Mouse (Mus musculus): ENCODE results near the gene Klhdc4. TPM values are rescaled to one million over a fixed set of nuclear protein-coding genes. Genes with fewer than 3 reads are reported as not detected.
A peak's percentile ranks its signal among the peaks of the same experiment; 100 is the strongest.

Gene Klhdc4
- polyA plus RNA-seq, 1 experiment from 2014 or later, result 54.4 TPM

DNA sequence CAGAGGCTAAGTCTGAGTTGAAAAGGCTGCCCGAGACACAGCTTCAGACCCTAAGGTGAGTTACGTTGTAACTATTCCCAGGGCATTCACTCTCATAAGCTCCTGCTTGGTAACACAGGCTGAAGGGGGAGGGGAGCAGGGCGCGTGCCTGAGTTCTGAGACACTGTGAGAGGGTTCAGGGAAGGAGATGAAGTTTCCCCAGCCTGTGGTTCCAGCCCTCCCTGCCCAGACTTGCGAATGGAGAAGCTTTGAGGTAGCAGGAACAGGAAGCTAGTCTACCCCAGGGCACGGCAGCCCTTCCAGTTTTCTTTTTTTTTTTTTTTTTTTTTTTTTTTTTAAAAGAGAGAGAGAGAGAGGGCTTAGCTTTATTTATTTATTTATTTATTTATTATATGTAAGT lies 31.9 kb upstream of the Klhdc4 start:
- Histone ChIP-seq H3K36me3 (no peaks in the 10 kb centered on the region), H3K9me3 (peaks cover 4% of the 10 kb centered on the region; the same call in 1 of the 2 replicates), H3K27ac (no peak overlapping the region), H3K4me1 (no peaks in the 10 kb centered on the region), H3K27me3 (ENCODE audit: insufficient read depth, poor library complexity, severe bottlenecking) (peaks cover 10% of the 10 kb centered on the region; the same call in 1 of the 2 replicates), H3K4me3 (no peak overlapping the region)
- WGBS, result 56% methylated on average over 6 of the region's 6 CpGs
- no peak for DNase-seq (ENCODE audit: low spot score)

DNA sequence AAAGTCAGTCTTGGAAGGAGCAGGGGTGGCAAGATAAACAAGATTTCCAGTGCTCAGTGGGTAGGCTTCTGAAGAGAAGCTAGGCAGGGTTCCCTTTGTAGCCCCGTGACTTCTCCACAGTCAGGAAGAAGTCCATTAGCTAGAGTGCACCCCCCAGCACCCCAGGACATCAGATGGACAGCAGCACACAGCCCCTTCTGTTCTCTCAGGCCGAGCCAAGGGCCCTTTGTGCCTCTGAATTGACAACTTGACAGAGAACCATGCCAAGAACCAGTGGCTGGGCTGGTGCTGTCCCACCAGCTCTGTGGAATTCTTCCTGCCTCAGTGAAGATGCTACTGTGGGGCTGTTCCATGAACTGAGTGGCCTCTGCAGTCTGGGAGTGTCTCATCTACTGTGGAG lies 28.4 kb upstream of the Klhdc4 start:
- Histone ChIP-seq H3K27me3 (ENCODE audit: insufficient read depth, poor library complexity, severe bottlenecking) (peaks cover 12% of the 10 kb centered on the region; the same call in 1 of the 2 replicates), H3K36me3 (no peaks in the 10 kb centered on the region), H3K4me3 (no peak overlapping the region), H3K9me3 (peaks cover 4% of the 10 kb centered on the region; the same call in 1 of the 2 replicates), H3K4me1 (0 out of 2 replicates have a peak, but pooled peaks cover under 1% of the 10 kb centered on the region), H3K27ac (no peak overlapping the region)
- no peak for DNase-seq (ENCODE audit: low spot score)
- WGBS, result 33% methylated on average over 2 of the region's 2 CpGs

DNA sequence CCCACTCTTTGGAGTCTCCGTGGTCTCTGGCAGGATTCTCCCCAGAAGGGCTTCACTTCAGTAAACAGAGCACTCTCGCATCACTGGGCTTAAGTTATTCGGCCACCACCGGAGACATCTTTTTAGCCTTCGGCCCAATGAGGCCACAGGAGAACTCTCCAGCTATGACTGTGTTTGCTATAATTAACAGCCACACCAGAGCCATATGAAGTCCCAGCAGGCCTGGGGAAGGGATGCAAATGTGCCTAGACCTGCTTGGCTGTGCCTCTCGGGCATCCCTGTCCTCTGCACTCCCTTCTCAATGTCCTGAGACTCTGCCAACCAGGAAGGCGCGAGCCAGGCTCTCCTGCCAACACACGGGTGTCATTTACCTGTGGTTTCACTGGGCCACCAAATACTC lies 28.0 kb upstream of the Klhdc4 start:
- H3K27ac ChIP-seq, result no peak overlapping the region
- H3K4me1 ChIP-seq, result peaks cover 4% of the 10 kb centered on the region; the same call in 1 of the 2 replicates
- peaks cover 8% of the 10 kb centered on the region; the same call in 1 of the 2 replicates for H3K27me3 ChIP-seq (ENCODE audit: insufficient read depth, poor library complexity, severe bottlenecking)
- WGBS, result 65% methylated on average over 9 of the region's 9 CpGs
- H3K36me3 ChIP-seq, result no peaks in the 10 kb centered on the region
- peaks cover 4% of the 10 kb centered on the region; the same call in 1 of the 2 replicates for H3K9me3 ChIP-seq
- DNase-seq (ENCODE audit: low spot score), result no peak
- H3K4me3 ChIP-seq, result no peak overlapping the region

DNA sequence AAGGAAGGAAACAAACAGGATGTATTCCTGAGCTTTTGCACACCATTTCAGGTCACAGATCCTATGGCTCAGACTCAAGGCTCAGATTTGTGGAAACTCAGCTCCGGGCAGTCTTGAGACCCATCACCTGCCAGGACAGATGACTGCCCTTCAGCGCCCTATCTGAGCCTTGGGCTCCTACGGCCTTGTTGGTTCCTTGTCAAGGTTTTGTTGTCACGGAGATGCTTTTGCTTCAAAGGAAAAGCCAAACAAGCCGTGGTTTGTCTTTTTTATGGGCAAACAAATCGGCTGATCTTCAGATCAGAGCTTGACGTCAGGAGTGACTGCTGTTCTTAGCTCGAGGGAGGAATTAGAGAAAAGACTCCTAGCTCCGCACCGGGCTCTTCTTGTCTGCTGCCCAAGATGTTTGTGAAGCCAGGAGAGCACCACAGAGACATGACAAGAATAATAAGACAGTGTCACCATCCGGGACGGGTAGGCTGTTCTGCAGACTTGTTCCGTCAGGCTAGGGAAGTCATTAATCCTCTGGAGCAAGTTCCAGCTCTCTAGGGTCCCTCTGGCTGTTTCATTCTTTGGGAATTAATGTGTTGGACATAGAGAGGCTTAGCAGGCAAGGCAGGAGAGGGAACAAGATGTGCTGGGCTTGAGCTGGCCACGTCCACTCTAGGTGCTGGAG lies 26.8 kb upstream of the Klhdc4 start:
- no peak overlapping the region for H3K4me3 ChIP-seq
- H3K27ac ChIP-seq, result no peak overlapping the region
- H3K27me3 ChIP-seq (ENCODE audit: insufficient read depth, poor library complexity, severe bottlenecking), result peaks cover 9% of the 10 kb centered on the region; the same call in 1 of the 2 replicates
- H3K4me1 ChIP-seq, result peaks cover 15% of the 10 kb centered on the region
- WGBS, result 83% methylated on average over 14 of the region's 14 CpGs
- DNase-seq (ENCODE audit: low spot score), result no peak
- peaks cover 4% of the 10 kb centered on the region; the same call in 1 of the 2 replicates for H3K9me3 ChIP-seq
- no peaks in the 10 kb centered on the region for H3K36me3 ChIP-seq

DNA sequence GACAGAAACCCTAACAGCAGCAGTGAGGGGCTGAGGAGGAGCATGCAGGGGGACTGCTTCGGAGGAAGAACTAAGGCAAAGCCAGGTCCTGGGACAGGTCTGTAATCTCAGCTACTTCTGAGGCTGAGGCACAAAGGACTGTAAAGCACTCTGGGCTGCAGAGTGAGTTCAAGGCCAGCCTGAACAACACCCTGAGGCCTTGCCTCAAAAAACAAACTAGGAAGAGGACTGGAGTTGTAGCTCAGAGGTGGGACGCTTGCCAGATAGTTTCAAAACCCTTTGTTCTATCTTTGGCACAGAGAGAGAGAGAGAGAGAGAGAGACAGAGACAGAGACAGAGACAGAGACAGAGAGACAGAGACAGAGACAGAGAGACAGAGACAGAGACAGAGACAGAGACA lies 24.2 kb upstream of the Klhdc4 start:
- 68% methylated on average over 2 of the region's 2 CpGs for WGBS
- no peak for DNase-seq (ENCODE audit: low spot score)
- no peak overlapping the region for H3K4me3 ChIP-seq
- no peak overlapping the region for H3K27ac ChIP-seq
- H3K36me3 ChIP-seq, result no peaks in the 10 kb centered on the region
- H3K27me3 ChIP-seq (ENCODE audit: insufficient read depth, poor library complexity, severe bottlenecking), result peaks cover 9% of the 10 kb centered on the region; the same call in 1 of the 2 replicates
- peaks cover 25% of the 10 kb centered on the region for H3K4me1 ChIP-seq
- H3K9me3 ChIP-seq, result no peaks in the 10 kb centered on the region

DNA sequence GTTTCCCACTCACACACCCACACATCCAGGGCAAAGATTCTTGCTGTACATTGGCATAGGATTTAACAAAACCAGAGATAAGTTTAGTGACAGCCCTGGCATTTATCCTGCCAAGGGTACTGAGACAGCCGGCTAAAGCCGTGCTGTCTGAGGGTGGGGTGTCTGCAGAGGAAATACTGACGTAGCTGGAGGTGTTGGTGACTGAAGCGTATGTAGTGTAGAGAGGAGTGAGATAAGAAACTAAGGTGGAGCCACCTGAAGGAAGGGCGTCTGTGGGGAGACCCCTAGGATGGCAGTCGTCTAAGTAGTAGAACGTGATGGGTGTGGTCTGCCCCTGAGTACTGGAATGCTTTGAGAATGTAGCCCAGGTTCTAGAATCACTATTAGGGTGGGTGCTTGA lies 23.1 kb upstream of the Klhdc4 start:
- Histone ChIP-seq H3K36me3 (no peaks in the 10 kb centered on the region), H3K27me3 (ENCODE audit: insufficient read depth, poor library complexity, severe bottlenecking) (peaks cover 9% of the 10 kb centered on the region; the same call in 1 of the 2 replicates), H3K9me3 (no peaks in the 10 kb centered on the region), H3K27ac (no peak overlapping the region; the same call in 1 of the 2 replicates), H3K4me1 (peaks cover 25% of the 10 kb centered on the region), H3K4me3 (no peak overlapping the region)
- no peak for DNase-seq (ENCODE audit: low spot score)
- WGBS, result 16% methylated on average over 7 of the region's 7 CpGs

DNA sequence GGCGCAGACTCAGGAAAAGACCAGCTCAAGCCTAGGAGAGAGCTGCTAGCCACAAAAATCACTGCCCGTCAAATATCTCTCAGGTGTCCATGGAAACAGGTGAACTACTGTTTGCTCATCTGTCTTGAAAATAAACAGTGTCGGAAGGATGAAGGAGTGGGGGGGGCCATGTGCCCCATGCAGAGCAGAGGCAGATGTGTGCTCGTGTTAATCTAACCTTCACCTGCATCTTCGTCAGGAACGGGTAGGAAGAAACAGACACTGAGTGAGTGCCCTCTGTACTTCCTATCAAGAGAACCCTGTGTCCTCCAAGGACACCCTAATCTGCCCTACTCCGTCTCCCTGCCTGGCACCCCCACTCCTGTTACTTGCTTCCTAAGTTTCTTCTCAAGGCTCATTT lies 22.3 kb upstream of the Klhdc4 start:
- no peak for DNase-seq (ENCODE audit: low spot score)
- H3K9me3 ChIP-seq, result no peaks in the 10 kb centered on the region
- no peak overlapping the region for H3K4me3 ChIP-seq
- H3K4me1 ChIP-seq, result peaks cover 25% of the 10 kb centered on the region
- peak overlapping the region; percentile 49; the same call in 1 of the 2 replicates for H3K27ac ChIP-seq
- H3K27me3 ChIP-seq (ENCODE audit: insufficient read depth, poor library complexity, severe bottlenecking), result peaks cover 9% of the 10 kb centered on the region; the same call in 1 of the 2 replicates
- 52% methylated on average over 7 of the region's 7 CpGs for WGBS
- no peaks in the 10 kb centered on the region for H3K36me3 ChIP-seq

DNA sequence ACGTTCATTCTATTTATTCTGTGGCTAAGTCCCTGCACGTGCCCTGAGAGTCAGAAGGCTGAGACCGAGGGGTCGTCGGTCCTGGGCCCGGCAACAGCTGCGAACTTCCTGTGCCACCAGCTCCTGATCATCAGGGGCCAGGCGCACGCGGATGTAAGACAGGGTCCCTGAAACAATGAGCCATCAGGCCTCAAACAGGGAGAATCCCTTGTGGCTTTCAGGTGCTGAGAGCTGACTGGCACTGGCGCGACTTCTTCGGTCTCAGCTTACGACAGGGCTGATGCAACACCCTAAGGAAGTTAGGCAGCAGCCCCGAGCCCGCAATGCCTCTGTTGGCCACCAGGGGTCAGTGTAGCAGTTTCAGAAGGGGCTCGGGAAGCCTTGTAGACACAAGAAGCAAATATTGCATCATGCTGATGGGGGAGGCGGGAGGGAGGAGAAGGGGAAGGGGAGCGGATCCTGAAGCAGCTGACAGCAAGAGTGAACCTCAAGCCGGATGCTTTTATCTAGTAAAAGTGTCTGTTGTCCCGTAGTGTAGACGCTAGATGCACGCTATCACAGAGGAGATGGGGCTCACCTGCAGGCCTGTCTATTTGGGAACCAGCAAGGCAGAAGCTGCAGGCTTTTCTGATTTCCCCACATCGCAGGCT lies 21.6 kb upstream of the Klhdc4 start:
- Histone ChIP-seq H3K36me3 (no peaks in the 10 kb centered on the region), H3K4me3 (peak overlapping the region; percentile 53), H3K9me3 (no peaks in the 10 kb centered on the region), H3K27ac (peak overlapping the region; percentile 80), H3K4me1 (peaks cover 25% of the 10 kb centered on the region), H3K27me3 (ENCODE audit: insufficient read depth, poor library complexity, severe bottlenecking) (peaks cover 12% of the 10 kb centered on the region; the same call in 1 of the 2 replicates)
- WGBS, result 7% methylated on average over 24 of the region's 24 CpGs
- DNase-seq (ENCODE audit: low spot score), result peak; percentile 97

DNA sequence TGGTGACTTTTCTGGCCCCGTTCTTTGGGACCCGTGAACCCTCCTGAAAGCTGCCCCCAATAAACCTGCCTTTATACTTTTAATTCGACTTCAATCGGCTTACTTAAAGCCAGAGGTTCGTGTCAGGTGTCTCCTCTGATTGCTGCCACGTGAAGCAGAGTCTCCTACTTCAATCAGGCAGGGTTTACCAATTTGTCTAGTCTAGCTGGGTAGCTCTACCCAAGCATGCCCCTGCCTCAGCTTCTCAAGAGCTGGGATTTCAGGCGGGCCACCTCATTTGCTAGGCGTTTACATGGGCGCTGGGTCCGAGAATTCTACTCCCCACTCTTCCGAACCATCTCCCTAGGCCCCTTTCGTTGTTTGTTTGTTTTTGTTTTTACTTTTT lies 21.1 kb upstream of the Klhdc4 start:
- 35% methylated on average over 12 of the region's 12 CpGs for WGBS
- peak overlapping the region; percentile 53 for H3K4me3 ChIP-seq
- H3K27ac ChIP-seq, result peak overlapping the region; percentile 80

DNA sequence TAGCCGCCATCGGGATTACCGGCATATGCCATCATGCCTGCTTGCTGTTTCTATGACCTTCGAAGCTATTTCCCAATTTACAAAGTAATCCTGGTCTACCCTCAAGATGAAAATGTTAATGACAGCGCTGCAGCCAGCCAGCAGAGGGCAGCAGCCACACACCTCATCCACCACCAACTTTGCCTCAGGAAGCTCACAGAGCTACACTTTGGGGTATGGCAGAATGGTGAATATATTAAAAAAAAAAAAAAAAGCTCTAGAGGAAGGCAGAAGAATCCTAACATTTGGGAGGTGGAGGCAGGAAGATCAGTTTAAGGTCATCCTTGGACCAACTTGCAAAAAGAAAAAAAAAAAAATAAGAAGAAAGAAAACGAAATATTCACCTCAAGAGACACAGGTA lies 20.6 kb upstream of the Klhdc4 start:
- no peaks in the 10 kb centered on the region for H3K36me3 ChIP-seq
- DNase-seq (ENCODE audit: low spot score), result peak; percentile 86
- H3K27ac ChIP-seq, result peak overlapping the region; percentile 80; the same call in 1 of the 2 replicates
- no peak overlapping the region for H3K4me3 ChIP-seq
- H3K27me3 ChIP-seq (ENCODE audit: insufficient read depth, poor library complexity, severe bottlenecking), result peaks cover 12% of the 10 kb centered on the region; the same call in 1 of the 2 replicates
- peaks cover 25% of the 10 kb centered on the region for H3K4me1 ChIP-seq
- WGBS, result 14% methylated on average over 6 of the region's 6 CpGs
- no peaks in the 10 kb centered on the region for H3K9me3 ChIP-seq

More for the DNA sequence above, 21.1 kb upstream of the Klhdc4 start:
- Histone ChIP-seq H3K36me3 (no peaks in the 10 kb centered on the region), H3K4me1 (peaks cover 25% of the 10 kb centered on the region), H3K27me3 (ENCODE audit: insufficient read depth, poor library complexity, severe bottlenecking) (peaks cover 12% of the 10 kb centered on the region; the same call in 1 of the 2 replicates), H3K9me3 (no peaks in the 10 kb centered on the region)
- no peak for DNase-seq (ENCODE audit: low spot score)

DNA sequence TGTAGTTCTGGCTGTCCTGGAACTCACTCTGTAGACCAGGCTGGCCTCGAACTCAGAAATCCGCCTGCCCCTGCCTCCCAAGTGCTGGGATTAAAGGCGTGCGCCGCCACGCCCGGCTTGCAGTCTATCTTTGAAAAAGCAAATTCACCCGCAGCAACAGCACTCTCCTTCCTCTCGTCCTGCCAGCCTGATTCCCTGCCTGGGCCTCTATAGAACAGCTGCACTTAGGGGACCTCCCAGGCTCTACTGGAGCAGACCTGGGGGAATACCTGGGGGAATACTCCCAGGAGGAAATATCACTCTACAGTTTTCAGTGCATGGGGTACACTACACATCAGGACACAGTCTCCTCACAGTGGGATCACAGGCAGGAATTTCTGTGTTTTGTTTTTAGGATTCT lies 19.9 kb upstream of the Klhdc4 start:
- no peaks in the 10 kb centered on the region for H3K36me3 ChIP-seq
- H3K9me3 ChIP-seq, result no peaks in the 10 kb centered on the region
- WGBS, result 70% methylated on average over 9 of the region's 9 CpGs
- H3K27ac ChIP-seq, result no peak overlapping the region
- DNase-seq (ENCODE audit: low spot score), result no peak
- peaks cover 25% of the 10 kb centered on the region for H3K4me1 ChIP-seq
- H3K4me3 ChIP-seq, result no peak overlapping the region
- peaks cover 12% of the 10 kb centered on the region; the same call in 1 of the 2 replicates for H3K27me3 ChIP-seq (ENCODE audit: insufficient read depth, poor library complexity, severe bottlenecking)

DNA sequence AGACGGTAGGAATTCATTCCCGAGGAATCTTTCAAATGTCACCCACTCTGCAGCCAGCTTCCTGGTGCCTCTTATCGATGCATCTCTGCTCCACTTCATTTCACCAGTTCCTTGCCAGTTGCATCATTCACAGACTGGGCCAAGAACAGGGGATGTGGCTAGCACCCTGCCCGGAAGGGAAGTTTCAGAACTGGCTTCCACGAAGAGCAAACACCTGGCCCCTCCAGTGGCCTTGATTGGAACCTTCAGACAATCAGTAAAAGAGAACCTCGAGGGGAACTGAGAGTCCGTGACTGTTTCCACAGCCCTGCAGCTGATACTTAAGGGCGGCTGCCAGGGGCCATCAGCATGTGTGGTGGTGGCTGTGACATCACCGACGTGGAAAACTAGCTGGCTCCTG lies 19.1 kb upstream of the Klhdc4 start:
- H3K4me1 ChIP-seq, result peaks cover 25% of the 10 kb centered on the region
- DNase-seq (ENCODE audit: low spot score), result no peak
- 59% methylated on average over 10 of the region's 10 CpGs for WGBS
- H3K9me3 ChIP-seq, result no peaks in the 10 kb centered on the region
- H3K27ac ChIP-seq, result no peak overlapping the region
- no peak overlapping the region for H3K4me3 ChIP-seq
- peaks cover 5% of the 10 kb centered on the region; the same call in 1 of the 2 replicates for H3K36me3 ChIP-seq
- H3K27me3 ChIP-seq (ENCODE audit: insufficient read depth, poor library complexity, severe bottlenecking), result peaks cover 12% of the 10 kb centered on the region; the same call in 1 of the 2 replicates

DNA sequence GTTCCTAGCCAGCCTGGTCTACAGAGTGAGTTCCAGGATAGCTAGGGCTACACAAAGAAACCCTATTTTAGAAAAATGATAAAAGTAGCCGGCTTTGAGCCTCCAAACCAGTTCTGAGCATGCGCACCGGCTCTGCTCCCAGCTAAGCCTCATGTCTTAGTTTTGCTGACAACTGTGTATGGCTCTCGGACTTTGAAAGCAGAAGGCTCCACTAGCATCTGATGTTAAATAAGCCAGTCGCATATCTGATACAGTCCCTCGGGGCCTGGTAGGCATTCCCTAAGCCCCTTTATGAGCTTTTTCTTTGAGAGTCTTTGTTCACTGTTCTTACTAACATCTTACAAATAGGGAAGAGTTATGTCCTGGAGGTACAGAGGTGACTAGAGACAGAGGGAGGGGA lies 18.6 kb upstream of the Klhdc4 start:
- no peak overlapping the region for H3K27ac ChIP-seq
- no peak overlapping the region for H3K4me3 ChIP-seq
- peaks cover 8% of the 10 kb centered on the region; the same call in 1 of the 2 replicates for H3K36me3 ChIP-seq
- no peaks in the 10 kb centered on the region for H3K9me3 ChIP-seq
- H3K27me3 ChIP-seq (ENCODE audit: insufficient read depth, poor library complexity, severe bottlenecking), result peaks cover 7% of the 10 kb centered on the region; the same call in 1 of the 2 replicates
- H3K4me1 ChIP-seq, result peaks cover 25% of the 10 kb centered on the region
- DNase-seq (ENCODE audit: low spot score), result no peak
- WGBS, result 76% methylated on average over 6 of the region's 6 CpGs

All from heart, embryonic 10.5 days (tissue).